Mouse (Mus musculus) kidney, adult 9 months (tissue): ENCODE measurements around the gene Spns3.

Experiments used
- DNase-seq: peaks from one replicate; pipeline ENCODE4 v3.0.0; 2022

Spns3 gene

DNA sequence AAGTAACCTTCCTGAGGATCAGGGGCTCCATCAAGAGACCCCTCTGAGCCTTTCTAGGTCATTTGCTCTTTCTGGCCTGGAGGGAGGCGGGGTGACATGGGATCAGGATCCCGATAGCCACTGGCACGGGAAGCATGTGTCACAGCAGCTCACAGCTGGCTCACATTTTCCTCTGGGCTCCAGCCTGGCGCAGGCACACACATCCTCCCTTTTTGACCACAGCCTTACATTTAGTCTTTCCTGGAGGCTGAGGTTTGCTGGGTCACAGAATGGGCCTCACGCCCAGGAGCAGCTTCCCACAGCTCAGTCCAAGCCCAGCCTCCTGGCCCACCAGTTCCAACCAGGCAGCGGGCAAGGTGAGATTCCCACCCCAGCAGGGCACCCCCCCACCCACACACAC is 72.1 kb downstream of the Spns3 start:
- no peak for DNase-seq

DNA sequence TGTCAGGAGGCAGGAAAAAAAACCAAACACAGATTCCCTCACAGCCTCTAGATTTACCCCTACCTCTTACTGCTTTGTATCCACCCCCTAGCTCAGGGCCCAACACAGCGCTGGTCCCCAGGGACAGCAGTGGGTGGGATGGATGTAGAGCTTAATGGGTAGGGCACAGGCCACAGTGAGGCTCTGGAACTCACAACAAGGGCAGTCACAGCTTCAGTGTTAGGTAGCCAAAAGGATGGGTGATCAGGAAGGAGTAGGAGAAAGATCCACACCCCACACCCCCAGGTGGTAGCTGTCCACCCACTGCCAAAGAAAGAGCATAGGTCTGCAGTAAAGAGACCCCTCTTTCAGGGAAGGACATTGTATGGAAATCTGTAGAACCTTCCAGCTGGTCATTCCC is 72.7 kb downstream of the Spns3 start:
- no peak for DNase-seq

DNA sequence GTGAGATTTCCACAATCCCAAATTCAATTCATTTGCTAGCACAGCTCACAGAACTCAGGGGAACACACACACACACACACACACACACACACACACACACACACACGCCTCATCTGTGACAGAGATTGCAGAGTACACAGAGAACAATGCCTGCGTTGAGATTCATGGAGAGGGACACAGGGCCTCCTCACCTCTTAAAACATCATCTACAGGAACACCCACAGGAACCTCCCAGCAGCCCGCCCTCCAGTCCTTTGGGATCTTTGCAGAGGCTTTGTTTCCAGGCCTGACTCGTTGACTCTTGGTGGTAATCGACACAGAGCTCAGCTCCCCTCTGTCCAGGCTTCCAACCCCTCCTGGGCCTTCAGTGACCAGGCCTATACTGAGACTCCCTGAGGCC is 73.1 kb downstream of the Spns3 start:
- no peak for DNase-seq

DNA sequence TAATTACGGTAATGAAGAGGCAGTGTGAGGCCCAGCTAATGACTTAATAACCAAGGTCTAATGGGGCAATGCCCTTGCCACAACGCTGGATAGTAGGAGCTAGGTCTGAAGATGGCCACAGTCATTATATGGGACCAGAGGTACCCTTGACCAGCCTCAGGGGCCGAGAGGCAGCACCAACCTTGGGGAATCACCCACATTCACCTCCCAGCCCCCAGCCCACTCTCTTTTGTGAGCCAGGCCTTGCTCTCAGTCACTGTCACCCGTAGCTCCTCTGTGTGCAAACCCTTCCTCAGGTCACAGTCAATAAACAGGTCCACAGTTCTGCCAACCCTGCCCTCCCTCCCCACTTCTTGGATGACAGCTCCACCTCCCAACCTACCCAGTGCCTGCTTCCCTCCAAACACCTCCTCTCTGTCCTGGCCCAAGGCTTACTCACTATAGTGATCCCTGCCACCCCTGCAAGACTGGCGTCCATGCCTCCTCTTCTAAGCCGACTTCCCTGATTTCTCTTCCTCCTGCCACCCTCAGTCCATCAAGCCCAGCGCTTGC is 74.2 kb downstream of the Spns3 start:
- DNase-seq, result no peak

DNA sequence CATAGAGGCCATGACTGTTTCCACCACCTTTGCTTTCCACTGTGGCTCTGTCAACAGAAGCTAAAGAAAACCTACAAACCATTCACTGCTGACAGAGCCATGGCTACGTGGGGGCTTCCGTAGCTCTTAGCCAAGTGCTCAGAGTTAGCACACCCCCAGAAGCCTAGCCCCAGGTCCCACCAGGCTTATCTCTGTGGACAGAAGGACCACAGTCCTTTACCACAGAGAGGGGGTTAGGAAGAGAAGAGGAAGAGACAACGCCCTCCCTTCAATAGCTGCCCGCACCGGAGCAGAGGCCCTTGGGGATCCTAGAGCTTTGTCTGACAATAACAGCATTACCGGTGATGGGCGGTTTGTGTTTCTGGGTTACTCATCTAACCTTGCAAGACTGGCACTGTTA is 74.9 kb downstream of the Spns3 start:
- DNase-seq, result no peak

DNA sequence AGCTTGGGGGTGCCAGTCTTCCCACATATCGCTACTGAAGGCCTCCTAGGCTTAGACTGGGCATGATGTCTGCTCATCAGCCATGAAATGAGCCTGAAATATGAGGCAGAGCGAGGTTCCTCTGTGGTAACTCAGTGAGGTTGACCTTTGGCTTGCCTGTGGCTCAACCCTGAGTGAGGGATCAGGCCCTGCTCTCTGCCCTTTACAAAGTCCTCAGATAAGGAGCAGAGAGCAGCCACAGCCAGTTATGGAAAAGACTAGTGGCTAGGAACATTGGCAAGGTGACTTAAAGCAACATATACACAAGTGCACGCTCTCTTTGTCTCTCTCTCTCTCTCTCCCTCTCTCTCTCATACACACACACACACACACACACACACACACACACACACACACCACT is 75.4 kb downstream of the Spns3 start:
- peak; percentile 70 for DNase-seq

DNA sequence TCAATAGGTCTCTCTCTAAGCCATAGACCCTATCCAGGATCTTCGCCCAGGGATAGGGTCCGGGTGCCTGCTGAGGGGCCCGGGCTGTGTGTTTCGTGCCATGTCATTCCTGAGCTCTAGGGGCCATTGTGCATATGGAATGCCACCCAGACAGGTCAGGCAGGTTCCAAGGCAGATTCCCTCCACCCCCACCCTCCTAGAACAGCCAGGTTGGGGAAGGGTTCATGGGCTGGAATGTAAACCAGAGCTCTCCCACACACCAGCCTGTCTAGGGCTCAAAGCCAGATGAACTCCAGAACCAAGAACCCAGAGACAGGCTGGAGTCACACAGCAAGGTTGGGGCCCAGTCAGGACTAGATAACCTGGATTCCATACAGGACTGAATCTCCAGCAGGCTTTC is 76.8 kb downstream of the Spns3 start:
- DNase-seq, result no peak

DNA sequence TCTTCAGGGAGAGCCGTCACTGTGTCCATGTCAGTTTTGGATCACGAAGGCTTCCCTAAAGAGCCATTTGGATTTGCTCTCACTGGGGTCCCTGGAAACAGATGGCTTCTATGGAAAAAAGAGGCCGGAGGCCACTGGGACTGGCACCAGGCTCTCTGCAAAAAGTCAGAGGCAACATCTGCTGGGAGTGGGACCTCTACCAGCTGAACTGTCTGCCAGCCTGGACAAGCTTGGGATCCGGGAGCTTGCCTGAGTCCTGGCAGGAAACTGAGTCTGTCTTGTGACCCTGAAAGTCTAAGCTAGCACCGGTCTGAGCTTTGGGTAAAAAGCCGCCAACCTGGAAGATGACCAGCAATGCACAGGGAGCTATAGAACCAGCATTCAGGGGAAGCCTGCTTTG is 78.9 kb downstream of the Spns3 start:
- DNase-seq, result no peak

DNA sequence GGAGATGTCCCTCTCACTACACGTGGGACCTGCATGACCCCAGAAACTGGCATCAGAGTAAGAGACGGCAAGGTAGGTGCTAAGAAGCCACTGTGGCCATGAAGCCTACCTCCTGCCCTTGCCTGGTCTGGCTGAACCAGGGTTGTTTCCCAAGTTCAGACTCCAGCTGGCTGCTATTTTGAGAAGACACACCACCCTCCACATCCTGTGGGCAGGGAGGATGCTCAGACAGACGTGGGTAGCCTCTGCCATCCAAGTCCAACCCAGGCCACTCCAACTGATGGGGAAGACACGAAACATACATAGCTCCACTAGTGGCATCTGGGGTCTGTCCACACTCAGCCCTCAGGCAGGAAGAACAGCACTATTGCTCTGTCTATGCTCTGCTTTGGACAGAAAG is 80.3 kb downstream of the Spns3 start:
- no peak for DNase-seq

DNA sequence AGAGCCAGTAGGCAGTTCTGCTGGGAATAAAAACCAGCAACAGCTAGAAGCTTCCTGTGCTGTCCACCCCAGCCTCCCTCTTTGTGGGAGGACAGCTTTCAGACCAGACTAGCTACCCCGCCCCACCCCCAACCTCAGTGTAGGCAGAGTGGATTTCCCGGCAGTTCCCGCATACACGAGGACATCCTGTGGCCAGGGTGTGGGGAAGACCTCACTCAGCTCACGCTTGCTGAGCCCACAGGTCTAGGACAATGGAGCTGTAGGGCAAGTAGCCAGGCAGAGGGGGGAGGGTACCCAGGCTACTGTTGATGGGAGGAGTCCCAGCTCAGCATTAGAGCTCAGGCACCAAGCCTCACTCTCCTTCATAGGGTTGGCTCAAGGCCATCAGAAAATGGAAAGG is 81.1 kb downstream of the Spns3 start:
- DNase-seq, result peak; percentile 82

DNA sequence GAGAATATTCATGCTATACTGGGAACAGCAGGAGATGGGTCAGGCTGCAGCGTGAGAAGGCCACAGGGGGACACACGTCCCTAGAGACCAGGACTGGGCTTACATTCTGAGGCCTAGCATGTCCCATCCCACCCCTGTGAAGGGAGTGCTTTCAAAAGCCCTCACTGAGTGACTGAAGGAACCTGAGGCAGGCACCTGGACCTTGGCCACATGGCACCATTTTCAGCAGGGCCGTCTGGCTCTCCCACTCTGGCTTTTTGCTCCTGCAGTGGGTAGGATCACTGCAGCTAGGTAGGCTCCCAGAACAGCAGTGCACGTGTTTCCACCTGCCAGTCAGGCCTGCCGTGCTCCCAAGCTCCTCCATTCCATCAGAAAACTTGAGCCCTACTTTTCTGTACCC is 81.8 kb downstream of the Spns3 start:
- no peak for DNase-seq

DNA sequence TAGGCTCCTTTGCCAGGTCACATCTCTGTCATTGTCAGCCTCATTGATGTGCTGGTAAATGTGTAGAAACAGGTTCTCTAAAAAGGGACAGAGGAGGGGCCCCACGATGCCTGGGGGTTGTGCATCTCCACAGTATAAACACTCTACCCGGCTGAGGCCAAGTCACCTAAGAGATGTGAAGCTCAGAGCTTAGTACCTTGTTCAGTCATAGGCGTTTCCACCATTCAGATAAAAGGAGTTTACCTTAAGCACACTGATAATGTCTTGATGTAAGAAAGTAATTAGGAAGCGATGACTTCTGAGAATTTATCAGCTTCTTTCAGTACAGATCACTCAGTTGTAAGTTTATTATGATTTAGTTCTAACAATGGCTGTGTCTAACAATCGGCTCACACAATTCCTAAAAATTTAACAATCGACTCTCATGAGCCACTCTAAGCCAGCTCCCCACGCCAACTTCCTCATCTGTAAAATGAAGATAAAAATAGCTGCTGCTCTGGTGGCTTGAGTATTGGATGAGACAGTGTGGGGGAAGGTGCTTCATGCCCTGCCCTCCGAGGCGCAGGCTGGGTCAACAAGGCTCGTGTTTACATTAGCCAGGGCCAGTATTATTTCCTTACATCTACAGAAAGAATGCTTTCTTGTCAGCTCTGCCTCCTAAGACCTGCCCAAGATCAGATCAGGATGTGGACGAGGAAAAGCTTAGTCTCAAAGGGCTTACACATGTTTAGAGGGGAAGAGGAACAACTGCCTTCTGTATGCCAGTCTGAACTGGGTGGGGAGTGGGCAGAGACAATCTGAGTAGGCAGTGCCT is 83.4 kb downstream of the Spns3 start:
- DNase-seq, result no peak

DNA sequence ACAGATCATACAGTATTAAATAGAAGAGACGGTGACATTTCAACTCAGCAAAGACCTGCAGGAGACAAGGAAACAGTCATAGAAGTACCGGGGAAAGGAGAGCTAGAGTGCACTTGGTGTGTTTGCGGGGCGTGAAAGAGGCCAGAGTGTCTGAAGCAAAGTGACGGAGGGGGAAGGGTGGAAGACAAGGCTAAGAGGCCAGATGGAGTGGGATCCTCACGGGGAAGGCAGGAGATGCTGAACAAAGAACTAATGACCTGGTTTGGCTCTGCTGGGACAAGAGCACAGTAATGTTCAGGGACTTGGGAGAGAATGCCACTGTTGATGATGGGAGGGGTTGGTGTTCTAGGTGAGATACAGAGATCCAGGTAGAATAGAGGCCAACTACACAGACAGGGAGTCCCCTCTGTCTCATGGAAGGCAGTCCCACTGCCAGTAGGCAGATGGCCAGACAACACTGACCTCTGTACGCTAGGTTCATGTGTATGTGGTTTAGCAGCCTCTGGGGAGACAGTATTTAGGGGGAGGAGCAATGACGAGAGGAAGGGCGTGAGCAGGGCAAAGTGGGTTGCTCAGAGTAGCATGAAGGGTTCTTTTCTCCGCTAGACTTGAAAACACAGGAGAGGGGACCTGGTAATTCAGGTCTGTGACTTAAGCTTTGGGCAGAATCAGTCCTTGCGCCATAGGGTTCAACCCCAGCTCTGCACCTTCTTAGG is 84.2 kb downstream of the Spns3 start:
- no peak for DNase-seq

DNA sequence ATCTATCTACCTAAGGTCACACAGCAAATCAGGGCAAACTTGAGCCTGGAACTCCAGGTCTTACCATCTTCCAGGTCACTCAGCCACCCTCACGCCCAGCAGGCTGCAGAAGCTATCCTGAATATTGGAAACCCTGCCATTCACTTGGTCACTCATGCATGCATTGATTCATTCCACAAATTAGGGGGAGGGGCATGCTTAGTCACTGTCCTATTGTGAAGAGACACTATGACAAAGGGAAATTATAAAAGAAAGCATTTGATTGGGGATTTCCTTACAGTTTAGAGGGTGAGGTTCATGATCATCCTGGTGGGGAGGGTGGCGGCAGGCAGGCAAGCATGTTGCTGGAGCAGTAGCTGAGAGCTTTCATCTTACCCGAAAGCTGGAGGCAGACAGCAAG is 85.5 kb downstream of the Spns3 start:
- no peak for DNase-seq

DNA sequence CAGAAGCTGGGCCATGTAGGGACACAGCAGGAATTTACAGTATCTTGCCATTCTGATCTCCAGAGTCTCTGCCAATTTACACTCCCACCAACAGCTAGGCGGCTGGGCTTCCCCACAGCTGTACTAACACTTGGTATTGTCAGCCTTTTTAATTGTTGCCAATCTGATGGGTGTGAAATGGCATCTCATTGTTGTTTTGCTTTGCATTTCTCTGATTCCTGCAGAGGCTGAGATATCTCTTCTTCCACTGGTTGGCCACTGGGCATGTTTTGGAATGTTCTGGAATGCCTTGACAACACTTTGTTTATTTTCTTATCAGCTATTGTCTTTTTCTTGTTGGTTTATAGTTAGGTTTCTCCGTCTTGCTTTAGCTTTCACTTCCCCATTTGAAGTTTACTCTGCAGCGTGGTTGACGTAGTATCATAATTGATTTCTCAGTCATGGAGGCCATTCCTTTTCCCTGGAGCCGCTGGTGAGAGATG is 88.8 kb downstream of the Spns3 start:
- DNase-seq, result no peak

DNA sequence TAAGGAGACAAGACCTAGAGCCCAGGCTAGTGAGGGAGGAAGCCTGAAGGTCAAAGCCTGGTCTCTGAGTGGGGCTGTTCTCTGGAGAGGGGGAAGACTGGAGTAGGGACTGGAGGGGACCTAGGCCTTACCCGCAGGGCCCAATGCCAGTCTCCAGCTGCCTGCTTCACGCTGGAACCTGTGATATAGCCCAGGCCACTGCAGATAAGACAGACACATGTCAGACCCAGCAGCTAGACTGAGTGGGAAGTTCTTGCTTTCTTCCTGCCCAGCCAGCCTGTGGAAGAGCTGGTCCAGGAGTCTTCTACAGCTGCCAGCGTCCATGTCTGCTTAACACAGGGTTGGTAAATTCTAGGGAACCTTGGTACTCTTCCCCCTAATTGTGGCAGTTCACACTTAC is 91.8 kb downstream of the Spns3 start:
- no peak for DNase-seq

DNA sequence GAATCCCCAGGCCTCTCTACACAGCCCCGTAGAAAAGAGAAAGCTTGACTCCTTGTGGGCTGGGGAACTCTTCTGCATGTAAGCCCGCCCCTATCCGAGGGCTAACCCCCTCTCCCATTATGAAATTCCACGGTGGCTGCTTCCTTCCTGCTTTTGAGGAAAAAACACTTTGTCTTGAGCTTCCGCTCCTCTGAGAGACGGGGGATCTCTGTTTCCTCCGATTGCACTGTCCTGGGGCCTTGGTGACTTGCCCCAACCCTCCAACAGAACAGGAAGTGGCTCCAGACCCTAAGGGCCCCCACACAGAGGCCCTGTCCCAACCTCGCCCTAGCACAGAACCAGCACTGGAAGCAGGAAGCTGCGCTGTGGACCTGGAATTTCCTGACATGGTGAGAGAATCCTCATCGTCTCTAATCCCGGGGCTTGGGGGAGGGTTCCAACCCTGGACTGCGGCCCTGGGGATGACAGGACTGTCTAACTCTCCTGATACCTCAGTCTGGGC is 92.3 kb downstream of the Spns3 start:
- peak; percentile 75 for DNase-seq

DNA sequence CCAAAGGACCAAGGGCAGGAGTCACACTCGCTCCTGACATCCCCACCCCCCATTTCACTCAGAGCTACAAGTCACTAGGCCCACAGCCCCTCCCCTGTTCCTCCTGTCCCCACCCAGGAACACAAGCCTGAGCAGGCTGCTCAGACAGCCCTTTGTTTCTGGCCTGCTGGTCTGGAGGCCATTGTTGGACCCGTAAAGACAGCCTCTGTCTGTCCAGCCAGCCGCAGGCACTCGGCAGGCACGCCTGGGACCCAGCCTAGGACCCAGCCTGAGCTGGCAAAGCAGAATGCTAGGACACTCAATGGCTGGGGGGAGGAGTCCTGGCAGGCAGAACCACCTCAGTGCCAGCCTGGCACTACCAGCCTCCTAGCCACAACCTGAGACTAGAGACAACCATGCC is 94.6 kb downstream of the Spns3 start:
- DNase-seq, result no peak

DNA sequence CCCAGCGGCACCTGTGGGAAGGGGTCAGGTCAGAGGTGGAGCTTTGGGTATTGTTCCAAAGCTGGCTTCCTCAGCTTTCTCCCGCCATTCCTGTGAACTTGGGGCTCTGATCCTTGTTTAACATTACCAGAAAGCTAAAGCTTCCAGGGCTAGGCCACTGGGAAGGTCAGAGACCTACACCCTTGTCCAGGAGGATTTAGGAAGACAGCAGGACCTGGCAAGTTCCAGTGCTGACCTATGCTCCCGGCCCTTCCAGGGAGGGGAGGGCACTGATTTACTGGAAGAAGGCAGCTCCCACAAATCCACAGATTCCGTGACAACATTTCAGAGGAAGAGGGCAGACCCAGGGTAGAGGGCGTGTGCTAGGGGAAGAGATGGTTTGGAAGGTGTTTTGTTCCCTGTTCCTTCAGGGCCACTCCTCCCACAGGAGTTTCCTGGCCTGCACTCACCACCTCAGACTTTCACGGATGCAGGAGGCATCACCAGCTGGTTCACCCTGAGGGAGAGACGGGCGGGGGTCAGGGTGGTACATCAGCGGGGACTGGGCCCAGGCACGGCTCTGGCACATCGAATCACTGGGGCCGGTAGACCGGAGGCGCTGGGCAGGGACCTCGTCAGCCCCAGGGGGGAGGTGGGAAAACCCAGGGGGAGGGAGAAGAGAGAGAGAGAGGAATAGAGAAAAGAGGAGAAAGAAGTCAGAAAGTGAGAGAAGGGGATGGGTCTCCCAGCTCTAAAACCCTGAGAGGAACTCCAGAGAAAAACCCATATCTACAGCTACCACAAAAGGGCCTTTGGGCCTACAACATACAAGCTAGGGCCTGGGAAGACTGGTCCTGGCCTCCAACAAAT is 97.0 kb downstream of the Spns3 start:
- no peak for DNase-seq

DNA sequence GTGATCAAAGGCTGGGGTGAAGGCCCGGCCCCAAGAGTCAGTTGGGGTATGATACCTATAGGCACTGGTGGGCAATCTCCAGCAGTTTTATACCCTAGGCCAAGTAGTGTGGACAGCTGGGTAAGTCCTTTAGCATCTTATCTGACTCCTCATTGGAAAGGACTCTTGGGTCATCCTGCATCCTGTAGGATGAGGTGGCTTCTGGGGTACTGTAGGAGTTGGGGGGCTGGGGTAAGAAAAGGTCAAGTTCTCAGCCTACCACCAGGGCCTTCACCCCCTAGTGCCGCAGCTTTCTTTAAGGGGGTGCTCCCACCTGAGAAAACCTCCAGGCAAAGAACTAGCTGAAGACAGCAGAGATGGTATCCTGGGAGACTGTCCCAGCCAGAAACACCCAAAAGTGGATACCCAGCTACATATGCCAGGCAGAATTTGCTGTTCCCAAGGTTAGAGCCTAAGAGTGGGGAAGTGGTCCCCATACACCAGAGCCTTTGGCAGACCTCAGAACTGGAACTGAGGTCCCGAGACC is 98.1 kb downstream of the Spns3 start:
- no peak for DNase-seq

DNA sequence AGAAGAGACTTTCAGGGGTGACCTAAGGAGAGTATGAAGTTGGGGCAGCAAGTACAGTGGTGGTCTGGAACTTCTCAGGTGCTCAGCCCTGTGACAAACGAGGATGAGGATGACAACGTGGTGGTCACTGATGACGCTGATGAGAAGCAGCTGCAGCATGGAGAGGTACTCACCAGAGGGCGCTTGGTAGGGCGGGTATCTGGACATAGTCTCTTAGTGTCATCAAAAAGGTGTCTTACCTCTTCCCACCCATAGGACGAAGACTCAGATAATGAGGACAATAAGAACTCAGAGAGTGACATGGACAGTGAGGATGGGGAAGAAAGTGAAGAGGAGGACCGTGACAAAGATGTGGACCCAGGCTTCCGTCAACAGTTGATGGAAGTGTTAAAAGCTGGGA is 102.8 kb downstream of the Spns3 start:
- no peak for DNase-seq

DNA sequence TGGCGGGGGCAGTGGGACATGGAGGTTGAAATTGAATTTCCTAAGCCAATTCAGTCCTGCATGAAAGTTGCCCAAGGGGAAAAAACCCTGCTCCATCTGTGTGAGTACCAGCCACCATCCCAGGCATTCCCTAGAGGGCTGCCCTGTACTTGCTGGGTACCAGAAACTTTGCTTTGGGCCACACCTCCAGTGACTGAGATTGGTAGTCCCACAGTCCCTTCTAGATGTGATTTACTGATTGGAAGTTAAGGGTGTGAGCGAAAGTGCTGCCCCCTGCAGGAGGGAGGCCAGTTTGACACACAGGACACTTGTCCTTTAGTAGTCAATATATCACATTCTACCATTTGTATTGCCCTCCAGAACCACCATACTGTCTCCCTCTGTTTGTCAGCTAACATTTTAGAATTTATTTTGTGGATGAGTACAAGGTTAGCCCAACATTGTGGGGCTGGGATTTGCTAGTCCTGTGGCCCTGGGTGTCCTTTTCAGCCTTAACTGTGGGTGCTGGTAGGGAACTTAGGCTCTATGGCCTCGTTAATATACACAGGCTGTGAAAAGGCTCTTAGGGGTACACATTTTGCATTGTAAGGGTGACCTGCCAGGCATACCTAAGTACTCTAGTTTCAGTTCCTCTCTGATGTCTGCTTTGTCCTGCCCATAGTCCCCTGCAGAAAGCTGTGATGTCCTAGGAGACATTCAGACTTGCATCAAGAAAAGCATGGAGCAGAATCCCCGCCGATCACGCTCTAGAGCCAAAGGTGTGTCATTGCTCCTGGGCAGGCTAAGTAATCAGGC is 103.8 kb downstream of the Spns3 start:
- peak; percentile 70 for DNase-seq
